Mouse (Mus musculus) frontal cortex, adult 2 months (tissue): Measurements from ENCODE around the gene Otoa. TPM values are rescaled to one million over a fixed set of nuclear protein-coding genes. Genes with fewer than 3 reads are reported as not detected.

Source experiments
- DNase-seq, 2 experiments: peaks; one replicate each; pipeline ENCODE4 v3.0.0; 2022; ENCODE audit warnings: low spot score in 1 of 2; ENCODE audit errors: extremely low spot score in 1 of 2
- polyA plus RNA-seq: library from polyadenylated mRNA; depleted of rRNA; stranded (reverse); fragments of >200 nt; gene quantifications from 2 replicates; pipeline ENCODE4 v1.2.3, GENCODE M21; 2012; rRNA removed

Otoa gene
- 0.18 and 1.2 TPM in 2 replicates for polyA plus RNA-seq

DNA sequence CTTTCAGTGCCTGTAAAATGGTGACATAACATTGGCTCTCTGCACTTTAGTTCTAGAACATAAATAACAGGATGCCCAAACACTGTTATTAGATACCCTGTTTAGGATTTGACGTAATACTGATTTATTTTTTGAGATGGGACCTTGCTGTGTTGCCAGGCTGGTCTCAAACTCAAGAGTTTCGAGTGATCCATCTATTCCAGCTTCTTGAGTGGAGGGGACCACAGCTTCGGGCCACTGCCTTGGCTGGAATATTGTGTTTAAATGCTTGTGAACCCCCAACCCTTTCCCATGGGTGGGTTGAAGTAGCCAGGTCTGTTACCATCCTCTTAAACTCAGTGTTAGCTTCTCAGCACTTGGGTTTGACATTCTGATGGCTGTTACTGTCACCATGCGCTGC is at the start of gene Otoa:
Otoa (plus strand) TSS at position 301 of the 400 bp plus-strand sequence.
- DNase-seq = no peak

DNA sequence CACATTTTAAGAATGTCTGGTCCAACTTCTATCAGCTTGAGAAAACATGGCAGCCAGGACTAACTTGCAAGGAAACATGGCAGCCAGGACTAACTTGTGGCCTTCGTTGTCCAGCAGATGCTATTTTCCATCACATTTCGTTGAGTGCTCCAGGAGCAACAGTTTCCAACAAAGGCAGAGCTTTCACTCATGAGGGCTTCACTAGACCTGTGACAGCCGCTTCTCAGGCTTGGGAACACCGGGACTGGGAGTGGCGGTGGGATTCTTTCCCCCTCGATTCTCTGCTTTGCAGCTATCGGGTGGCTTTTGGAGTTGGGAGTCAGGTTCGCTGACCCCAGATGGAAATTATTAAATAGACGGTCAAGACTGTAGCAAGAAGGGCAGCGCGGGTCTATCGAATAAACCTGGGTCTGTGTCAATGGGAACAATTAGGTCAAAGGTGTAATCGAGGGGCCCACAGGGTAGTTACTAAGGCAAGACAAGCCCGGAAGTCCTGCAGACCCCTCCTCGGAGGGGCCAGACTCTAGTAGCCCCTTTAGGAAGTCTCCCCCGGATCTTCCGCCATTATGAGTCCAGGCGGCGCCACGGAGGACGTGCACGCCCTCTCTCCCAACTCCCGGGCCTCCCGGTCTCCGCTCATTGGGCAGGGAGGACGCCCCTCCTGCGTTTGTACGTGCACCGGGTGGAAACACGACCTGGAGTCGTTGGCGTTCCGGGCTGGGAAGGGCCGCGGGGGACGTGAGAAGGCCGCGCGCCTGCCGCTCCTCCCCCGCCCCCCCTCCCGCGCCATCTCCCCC is 47.4 kb upstream of the Otoa start, which contains the start of gene Mettl9:
Mettl9 (plus strand) TSS at position 590 of the 797 bp plus-strand sequence.
- DNase-seq = peak; percentile 81 to 93

DNA sequence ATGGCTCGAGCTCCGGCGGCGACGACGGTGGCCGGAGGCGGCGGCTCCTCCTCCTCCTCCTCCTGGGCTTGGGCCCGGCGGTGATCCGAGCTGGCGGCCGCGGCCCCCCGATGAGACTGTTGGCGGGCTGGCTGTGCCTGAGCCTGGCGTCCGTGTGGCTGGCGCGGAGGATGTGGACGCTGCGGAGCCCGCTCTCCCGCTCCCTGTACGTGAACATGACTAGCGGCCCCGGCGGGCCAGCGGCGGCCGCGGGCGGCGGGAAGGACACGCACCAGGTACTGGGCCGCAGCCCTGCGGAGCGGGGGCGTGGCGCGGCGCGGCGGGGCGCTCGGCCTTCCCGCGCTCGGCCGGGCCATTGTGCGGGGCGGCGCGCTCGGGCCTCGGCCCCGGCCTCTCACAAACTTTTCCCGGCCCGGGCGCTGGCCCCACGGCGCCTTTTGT is 46.7 kb upstream of the Otoa start:
- DNase-seq = peak in 1 of 2 experiments; percentile 47

GRCm38 (mm10) chr7:121035161-121035721 is 46.2 kb upstream of the Otoa start:
- DNase-seq = peak in 1 of 2 experiments; percentile 25

DNA sequence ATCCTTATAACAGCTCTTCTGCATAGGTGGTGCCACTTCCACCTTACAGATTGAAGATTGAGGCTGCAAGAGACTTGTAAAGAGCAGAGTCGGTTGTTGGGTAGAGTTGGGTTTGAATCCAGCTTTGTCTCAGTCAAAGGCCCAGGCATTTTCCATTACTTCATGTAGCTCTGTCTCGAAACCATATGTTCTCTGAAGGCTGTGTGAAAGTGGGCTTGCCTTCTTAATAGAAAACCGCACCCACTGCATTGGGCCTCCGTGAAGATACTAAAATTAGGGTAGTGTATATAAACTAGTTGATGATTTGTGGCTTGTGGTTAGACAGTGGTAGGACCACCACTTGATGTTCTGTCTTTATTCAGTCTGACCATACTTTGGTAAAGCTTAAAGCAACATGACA is 40.9 kb upstream of the Otoa start:
- no peak for DNase-seq

DNA sequence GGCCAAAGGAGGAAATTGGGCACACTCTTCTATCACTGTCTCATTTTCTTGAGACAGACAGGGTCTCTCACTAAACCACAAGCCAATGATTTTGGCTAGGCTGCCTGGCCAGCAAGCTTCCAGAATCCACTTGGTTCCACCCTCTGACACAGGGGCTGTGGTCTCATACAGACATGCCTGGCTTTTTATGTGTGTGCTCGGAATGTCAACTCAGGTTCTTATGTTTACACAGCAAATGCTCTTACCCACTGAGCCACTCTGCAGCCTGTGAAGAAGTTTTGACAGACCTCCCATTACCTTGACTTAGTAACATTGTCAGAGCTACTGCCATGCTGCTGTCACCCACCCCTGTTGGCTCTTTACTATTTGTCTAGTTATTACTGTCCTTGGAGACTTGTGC is 39.5 kb upstream of the Otoa start:
- no peak for DNase-seq

DNA sequence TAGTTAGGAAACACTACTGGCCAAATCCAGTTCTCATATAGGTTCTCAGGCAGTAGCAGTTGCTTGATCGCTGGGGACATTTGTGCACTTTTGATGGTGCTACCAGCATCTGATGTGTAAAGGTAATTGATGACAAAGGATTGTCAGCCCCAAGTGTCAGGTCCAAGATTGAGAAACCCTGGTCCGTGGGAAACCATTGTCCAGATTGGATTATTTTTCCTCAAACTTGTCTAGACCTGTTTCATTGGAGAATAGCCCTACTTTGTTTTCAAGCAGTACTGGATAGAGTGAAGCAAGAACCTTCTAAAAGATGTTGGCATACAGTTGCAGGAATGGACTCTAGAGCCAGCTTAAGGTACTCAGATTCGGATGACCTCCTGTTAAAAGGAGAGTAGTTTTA is 38.4 kb upstream of the Otoa start:
- no peak for DNase-seq

DNA sequence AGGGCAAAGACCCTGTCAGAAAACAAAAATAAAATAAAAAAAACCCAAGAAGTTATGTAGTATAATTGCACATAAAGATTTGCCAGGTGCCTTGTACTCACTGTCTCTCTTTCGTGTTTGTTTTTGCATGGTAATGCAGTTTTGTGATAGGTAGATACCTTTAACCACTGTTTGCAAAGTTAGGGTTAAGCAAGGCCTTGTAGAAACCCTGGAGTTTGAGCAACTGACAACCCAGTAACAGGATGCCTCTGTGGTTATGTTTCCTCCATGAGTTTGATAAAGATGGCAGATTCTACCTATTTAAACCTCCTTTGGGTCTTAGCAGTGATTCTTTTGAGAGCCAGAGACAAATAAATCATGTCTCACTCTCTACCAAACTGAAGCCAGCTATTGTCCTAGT is 37.9 kb upstream of the Otoa start:
- no peak for DNase-seq

GRCm38 (mm10) chr7:121044251-121044650 is 37.2 kb upstream of the Otoa start:
- no peak for DNase-seq

GRCm38 (mm10) chr7:121045671-121046453 is 35.6 kb upstream of the Otoa start:
- DNase-seq = no peak

DNA sequence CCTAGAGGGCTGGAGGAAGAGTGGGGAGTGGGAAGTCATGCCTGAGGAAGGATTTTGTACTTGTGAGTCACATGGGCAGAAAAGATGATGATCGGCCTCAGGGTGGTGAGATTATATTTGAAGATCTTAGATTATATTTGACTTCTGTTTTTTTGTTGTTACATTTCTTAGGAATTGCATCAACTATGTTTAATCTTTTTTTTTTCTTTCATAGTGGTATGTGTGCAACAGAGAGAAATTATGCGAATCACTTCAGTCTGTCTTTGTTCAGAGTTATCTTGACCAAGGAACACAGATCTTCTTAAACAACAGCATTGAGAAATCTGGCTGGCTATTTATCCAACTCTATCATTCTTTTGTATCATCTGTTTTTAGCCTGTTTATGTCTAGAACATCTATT is 33.8 kb upstream of the Otoa start:
- no peak for DNase-seq

- DNase-seq = no peak
Observed at GRCm38 (mm10) chr7:121053071-121053470, 28.4 kb upstream of the Otoa start.

- no peak for DNase-seq
Observed at GRCm38 (mm10) chr7:121059477-121060218, 21.8 kb upstream of the Otoa start.

DNA sequence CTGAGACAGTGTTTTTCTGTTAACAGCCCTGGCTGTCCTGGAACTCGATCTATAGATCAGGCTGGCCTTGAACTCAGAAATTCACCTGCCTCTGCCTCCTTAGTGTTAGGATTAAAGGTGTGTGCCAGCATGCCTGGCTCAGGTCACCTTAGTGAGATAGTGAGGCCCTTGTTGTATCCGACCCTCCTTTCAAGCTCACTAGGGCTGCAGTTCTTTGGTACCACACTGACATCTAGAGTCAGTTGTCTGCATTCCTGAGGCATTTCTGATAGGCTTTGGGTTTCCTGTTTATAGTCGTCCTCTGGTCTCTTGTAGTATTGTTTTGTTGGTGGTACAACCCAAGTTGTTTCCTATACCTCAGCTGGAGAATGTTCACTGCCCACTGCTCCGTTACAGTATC is 17.1 kb upstream of the Otoa start:
- DNase-seq = peak in 1 of 2 experiments; percentile 39

DNA sequence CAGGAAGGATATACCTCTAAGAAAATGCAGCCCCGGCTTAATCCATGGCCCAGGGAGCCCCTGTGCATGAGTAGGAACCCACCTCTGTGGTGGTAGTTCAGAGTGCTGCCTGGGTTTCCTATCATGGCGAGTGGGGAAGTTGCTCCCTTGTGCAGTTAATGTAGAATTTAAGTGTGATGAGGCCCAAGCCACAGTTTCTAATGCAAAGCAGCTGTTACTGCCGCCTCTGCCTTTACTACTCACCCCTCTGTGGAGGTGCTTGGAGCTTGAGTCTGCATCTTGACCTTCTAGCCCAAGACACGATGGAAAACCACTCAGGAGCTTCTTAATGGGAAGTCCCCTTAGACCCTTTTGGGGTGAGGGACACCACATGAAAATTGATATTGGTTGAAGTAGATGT is 10.2 kb upstream of the Otoa start:
- no peak for DNase-seq

GRCm38 (mm10) chr7:121072506-121072905 is 8.9 kb upstream of the Otoa start:
- DNase-seq = no peak

GRCm38 (mm10) chr7:121074281-121074680 is 7.2 kb upstream of the Otoa start, which contains the start of gene Igsf6:
Igsf6 (minus strand) TSS chr7:121074572.
- DNase-seq = no peak

DNA sequence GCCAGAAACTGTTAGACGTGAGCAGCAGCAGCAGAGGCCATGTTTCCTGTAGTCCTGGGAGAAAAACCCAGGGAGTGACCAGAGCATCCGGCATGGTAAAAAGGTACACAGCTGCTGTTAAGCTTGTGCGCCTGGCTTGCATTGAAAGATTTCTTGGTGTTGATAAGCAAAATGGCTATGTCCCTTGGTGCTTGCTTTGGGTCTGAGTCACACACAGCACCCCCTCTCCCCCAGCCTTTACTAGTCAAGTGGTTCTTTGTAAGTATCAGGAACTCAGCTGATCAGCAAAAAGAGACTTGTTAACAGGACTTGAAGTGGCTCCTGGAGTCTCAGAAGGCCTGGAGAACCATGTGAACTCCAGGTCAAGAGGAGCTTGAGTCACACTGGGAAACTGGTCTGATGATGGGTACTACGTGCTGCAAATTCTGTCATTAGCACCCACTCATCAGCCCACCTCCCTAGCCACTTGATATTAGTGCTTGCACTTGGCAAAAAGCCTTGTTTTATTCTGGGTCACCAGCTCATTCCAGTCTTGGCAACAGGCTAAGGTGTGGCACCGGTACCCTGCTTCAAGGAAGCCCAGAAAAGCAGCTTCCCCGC is 6.5 kb upstream of the Otoa start:
- no peak for DNase-seq

DNA sequence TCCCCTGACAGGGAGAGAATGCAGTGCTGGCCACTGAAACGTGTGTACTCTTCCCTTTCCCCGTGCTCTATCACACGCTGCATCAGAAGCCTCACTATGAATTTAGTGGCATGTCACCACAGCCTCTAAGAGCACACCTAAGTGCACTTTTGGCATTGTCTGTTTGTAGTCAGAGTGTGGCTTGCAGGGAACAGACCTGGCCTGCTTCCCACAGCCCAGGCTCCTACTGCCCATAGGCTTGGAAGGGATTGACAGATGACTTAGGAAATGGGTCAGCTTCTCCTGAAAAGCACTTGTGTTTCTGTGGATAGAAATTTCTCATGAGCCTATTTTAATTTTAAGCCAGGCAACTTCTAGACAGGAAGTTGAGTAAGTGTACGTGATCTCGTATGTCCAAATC is 6.0 kb upstream of the Otoa start:
- no peak for DNase-seq

DNA sequence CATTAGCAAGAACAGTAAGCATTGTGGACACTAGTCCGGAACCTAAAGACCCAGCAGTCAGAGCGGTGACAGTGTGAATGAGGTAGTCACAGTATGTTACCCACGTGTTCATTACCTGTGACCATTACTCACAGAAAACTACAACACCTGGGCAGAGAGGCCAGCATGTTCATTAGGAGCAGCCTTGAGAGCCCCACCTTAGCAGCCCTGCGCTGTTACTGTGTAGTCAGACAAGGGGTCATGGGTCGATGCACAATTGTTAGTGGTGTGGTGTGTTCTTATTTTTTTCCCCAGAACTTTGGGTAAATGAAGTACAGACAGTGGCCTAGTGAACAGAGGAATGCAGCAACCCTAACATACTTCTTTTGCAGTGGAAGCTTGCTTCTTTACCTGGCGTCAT is 4.1 kb upstream of the Otoa start:
- DNase-seq = no peak
